Comparison of ENCODE assay signal across 11 mouse cellular contexts in genomic region chr12:113012443-113012842, GRCm38 (mm10). TPM values are rescaled to one million over a fixed set of nuclear protein-coding genes. Genes with fewer than 3 reads are reported as not detected.
DNase-seq lines count a peak whose midpoint lies in the region; ATAC-seq and TF ChIP-seq lines count a peak whose summit lies in the region.
"Had no signal": no experiment of that assay in that cellular context is flagged by ENCODE, and none has a peak within 500 bp of the region (broad histone marks: within the 10 kb centered on the region; RNA-seq: fewer than 3 reads in every experiment).

No protein-coding gene starts in this region.

- no peak overlapping the region for H3K4me3 ChIP-seq in heart, postnatal 0 days (ENCODE audit: low read depth, low read length)
- H3K4me3 ChIP-seq in MEL (ENCODE audit: control insufficient read depth in 1 of 2, insufficient read depth in 1 of 2, low read depth in 2 of 2, low read length in 2 of 2), result no peak overlapping the region
- no peak overlapping the region for H3K4me3 ChIP-seq in embryonic facial prominence, embryonic 12.5 days
- no peak overlapping the region for H3K4me3 ChIP-seq in intestine, embryonic 16.5 days (ENCODE audit: low read length)
- H3K4me3 ChIP-seq: neural tube, embryonic 12.5 days had no signal

- H3K9ac ChIP-seq in heart, postnatal 0 days (replicated peaks; ENCODE audit: low read depth, low read length), result no peak overlapping the region
- no peak overlapping the region for H3K9ac ChIP-seq in MEL (ENCODE audit: control insufficient read depth, low read depth, low read length, poor library complexity, severe bottlenecking)
- no peak overlapping the region for H3K9ac ChIP-seq in embryonic facial prominence, embryonic 12.5 days
- H3K9ac ChIP-seq in intestine, embryonic 16.5 days (ENCODE audit: low read depth, low read length), result peak overlapping the region; percentile 85; the same call in 1 of the 2 replicates
- H3K9ac ChIP-seq: neural tube, embryonic 12.5 days had no signal

- 82% methylated on average over 5 of the region's 5 CpGs for WGBS in heart, postnatal 0 days
- 89% methylated on average over 5 of the region's 5 CpGs for WGBS in embryonic facial prominence, embryonic 12.5 days
- WGBS in intestine, embryonic 16.5 days, result 88% methylated on average over 5 of the region's 5 CpGs

- no peaks in the 10 kb centered on the region for H3K36me3 ChIP-seq in heart, postnatal 0 days (replicated peaks; ENCODE audit: control insufficient read depth, insufficient read depth, low read length)
- peaks cover 0 to 22% of the 10 kb centered on the region in 2 experiments; a peak in 2 of 4 replicates for H3K36me3 ChIP-seq in MEL (ENCODE audit: control insufficient read depth in 1 of 2, insufficient read depth in 2 of 2, low read length in 2 of 2)
- H3K36me3 ChIP-seq in embryonic facial prominence, embryonic 12.5 days, result no peaks in the 10 kb centered on the region
- no peaks in the 10 kb centered on the region for H3K36me3 ChIP-seq in intestine, embryonic 16.5 days (ENCODE audit: control insufficient read depth, insufficient read depth, low read length)
- H3K36me3 ChIP-seq: neural tube, embryonic 12.5 days had no signal

- no peak overlapping the region for H3K4me2 ChIP-seq in heart, postnatal 0 days (ENCODE audit: low read depth, low read length)
- H3K4me2 ChIP-seq in embryonic facial prominence, embryonic 12.5 days (replicated peaks), result no peak overlapping the region
- no peak overlapping the region for H3K4me2 ChIP-seq in intestine, embryonic 16.5 days (ENCODE audit: low read depth, low read length)

- no peak for TF ChIP-seq POLR2A in MEL (IDR thresholded peaks at IDR 0.05; ENCODE audit: control insufficient read depth in 1 of 2, insufficient read depth in 1 of 2, low read depth in 1 of 2, low read length in 2 of 2, poor library complexity in 1 of 2)

- no peaks in the 10 kb centered on the region for H3K27me3 ChIP-seq in heart, postnatal 0 days (ENCODE audit: control insufficient read depth, insufficient read depth, low read length)
- H3K27me3 ChIP-seq in MEL (ENCODE audit: control insufficient read depth in 1 of 2, insufficient read depth in 2 of 2, low read length in 2 of 2), result no peaks in the 10 kb centered on the region
- H3K27me3 ChIP-seq in embryonic facial prominence, embryonic 12.5 days, result no peaks in the 10 kb centered on the region
- no peaks in the 10 kb centered on the region for H3K27me3 ChIP-seq in intestine, embryonic 16.5 days (replicated peaks; ENCODE audit: control insufficient read depth, insufficient read depth, low read length)
- H3K27me3 ChIP-seq: CH12.LX; neural tube, embryonic 12.5 days had no signal

- H3K27ac ChIP-seq in heart, postnatal 0 days (ENCODE audit: low read depth), result peak overlapping the region; percentile 79
- no peak overlapping the region for H3K27ac ChIP-seq in MEL (ENCODE audit: control insufficient read depth, low read depth, low read length)
- peak overlapping the region; percentile 90 for H3K27ac ChIP-seq in embryonic facial prominence, embryonic 12.5 days
- H3K27ac ChIP-seq in intestine, embryonic 16.5 days (ENCODE audit: low read length), result peak overlapping the region; percentile 94; the same call in 1 of the 2 replicates

- DNase-seq in heart, postnatal 0 days (ENCODE audit: low spot score), result no peak
- DNase-seq in heart, postnatal 4 days, result no peak
- peak; percentile 55 for DNase-seq in MEL (ENCODE audit: low read depth, low spot score)
- no peak for DNase-seq in ovary, postnatal 14 days (ENCODE audit: low spot score)
- DNase-seq in frontal cortex, adult 2 months (ENCODE audit: extremely low spot score in 1 of 2, low spot score in 1 of 2), result no peak
- DNase-seq: thymus, postnatal 14 days had no signal

- TF ChIP-seq RAD21 in MEL (IDR thresholded peaks at IDR 0.05; ENCODE audit: low read depth, low read length), result no peak

- peaks cover 18% of the 10 kb centered on the region for H3K4me1 ChIP-seq in heart, postnatal 0 days (ENCODE audit: control insufficient read depth, insufficient read depth)
- H3K4me1 ChIP-seq in MEL (ENCODE audit: control insufficient read depth in 1 of 2, insufficient read depth in 2 of 2, low read length in 2 of 2), result peaks cover 16 to 40% of the 10 kb centered on the region in 2 experiments
- peaks cover 28% of the 10 kb centered on the region for H3K4me1 ChIP-seq in embryonic facial prominence, embryonic 12.5 days
- peaks cover 35% of the 10 kb centered on the region for H3K4me1 ChIP-seq in intestine, embryonic 16.5 days (ENCODE audit: control insufficient read depth, insufficient read depth, low read length)

- no peaks in the 10 kb centered on the region for H3K9me3 ChIP-seq in heart, postnatal 0 days (replicated peaks; ENCODE audit: control insufficient read depth, low read length)
- no peaks in the 10 kb centered on the region for H3K9me3 ChIP-seq in MEL (replicated peaks; ENCODE audit: insufficient read depth, low read length)
- no peaks in the 10 kb centered on the region for H3K9me3 ChIP-seq in embryonic facial prominence, embryonic 12.5 days
- no peaks in the 10 kb centered on the region for H3K9me3 ChIP-seq in intestine, embryonic 16.5 days (ENCODE audit: control insufficient read depth, low read length)
- H3K9me3 ChIP-seq: neural tube, embryonic 12.5 days had no signal

- ATAC-seq in heart, postnatal 0 days (ENCODE audit: insufficient read depth, low read depth), result no peak
- ATAC-seq in embryonic facial prominence, embryonic 12.5 days (ENCODE audit: insufficient number of reproducible peaks, insufficient read depth, low FRiP score, low TSS enrichment), result no peak
- no peak for ATAC-seq in intestine, embryonic 16.5 days
- ATAC-seq in cerebellum, adult (ENCODE audit: insufficient number of reproducible peaks, low FRiP score, low TSS enrichment), result no peak

- TF ChIP-seq EP300 in heart, postnatal 0 days (IDR thresholded peaks at IDR 0.05; ENCODE audit: low read depth), result no peak
- no peak for TF ChIP-seq EP300 in MEL (IDR thresholded peaks at IDR 0.05; ENCODE audit: low read depth in 1 of 2, low read length in 2 of 2)

- H3K79me2 ChIP-seq in MEL (ENCODE audit: control insufficient read depth, insufficient read depth, low read length, poor library complexity), result peaks cover 23% of the 10 kb centered on the region

- TF ChIP-seq CTCF in heart, postnatal 0 days (IDR thresholded peaks at IDR 0.05; ENCODE audit: low read depth), result no peak
- TF ChIP-seq CTCF in MEL (IDR thresholded peaks at IDR 0.05 in 2 of 3, conservative IDR thresholded peaks at IDR 0.05 in 1 of 3; ENCODE audit: control insufficient read depth in 1 of 3, insufficient read depth in 1 of 3, low read depth in 2 of 3, low read length in 3 of 3, poor library complexity in 1 of 3, severe bottlenecking in 1 of 3), result no peak

TF ChIP-seq in MEL, 35 proteins besides CTCF, POLR2A, EP300 and RAD21 (continues in another document):
- TF ChIP-seq TCF12 (IDR thresholded peaks at IDR 0.05; ENCODE audit: low read depth, low read length) (no peak), CHD1 (IDR thresholded peaks at IDR 0.05; ENCODE audit: low read depth, low read length) (no peak), HCFC1 (IDR thresholded peaks at IDR 0.05; ENCODE audit: low read depth, low read length) (no peak), NRF1 (IDR thresholded peaks at IDR 0.05; ENCODE audit: insufficient read depth, low read depth, low read length, poor library complexity, severe bottlenecking) (no peak), E2F4 (IDR thresholded peaks at IDR 0.05; ENCODE audit: borderline replicate concordance, low read depth, low read length) (no peak), SMC3 (IDR thresholded peaks at IDR 0.05; ENCODE audit: low read depth, low read length) (no peak), GATA1 (IDR thresholded peaks at IDR 0.05; ENCODE audit: low read depth, low read length) (no peak), RCOR1 (IDR thresholded peaks at IDR 0.05; ENCODE audit: low read depth, low read length) (no peak), ELF1 (IDR thresholded peaks at IDR 0.05; ENCODE audit: low read depth, low read length) (peak; percentile 46; the same call in 1 of the 2 replicates)

RNA-seq across cellular contexts. Expression of gene Pacs2, which starts 1.9 kb away (rescaled TPM):
- total RNA-seq in heart, postnatal 0 days (2014; rRNA removed; ENCODE audit: low replicate concordance), result 20.4 and 38.5 TPM in 2 replicates
- 4.3 and 5.1 TPM in 2 replicates for polyA plus RNA-seq in heart, postnatal 0 days (2015; fragmentation: Nextera tagmentation; extraction: Ambion mirVana)
- 10 to 100 TPM; 31.8 to 33.4 TPM for total RNA-seq in heart, postnatal 4 days (2021)
- total RNA-seq in MEL (2012; rRNA removed), result 27.7 and 29.8 TPM in 2 replicates
- polyA plus RNA-seq in MEL (2012; ENCODE audit: insufficient read depth in 1 of 2, insufficient read length in 2 of 2, low read depth in 1 of 2, low replicate concordance in 2 of 2, missing spikeins in 1 of 2), result 10 to 100 TPM; 62.5 to 69.7 TPM
- polyA plus RNA-seq in embryonic facial prominence, embryonic 12.5 days (2016; fragmentation: Nextera tagmentation; extraction: Ambion mirVana), result 19.0 and 19.4 TPM in 2 replicates
- 7.3 and 9.8 TPM in 2 replicates for polyA plus RNA-seq in intestine, embryonic 16.5 days (2015; fragmentation: Nextera tagmentation; extraction: Ambion mirVana)
- 70.3 and 72.3 TPM in 2 replicates for polyA plus RNA-seq in frontal cortex, adult 2 months (2012; rRNA removed)

RNA-seq across cellular contexts. Expression of gene Brf1, which starts 11.9 kb away (rescaled TPM):
- 26.0 and 51.9 TPM in 2 replicates for total RNA-seq in heart, postnatal 0 days (2014; rRNA removed; ENCODE audit: low replicate concordance)
- 24.5 TPM in 2 replicates for polyA plus RNA-seq in heart, postnatal 0 days (2015; fragmentation: Nextera tagmentation; extraction: Ambion mirVana)
- 10 to 100 TPM; 38.3 to 40.8 TPM for total RNA-seq in heart, postnatal 4 days (2021)
- total RNA-seq in MEL (2012; rRNA removed), result 90.6 and 105 TPM in 2 replicates
- 100 to 1,000 TPM in 1 of 2 experiments, not detected in 1; 159 TPM for polyA plus RNA-seq in MEL (2012; ENCODE audit: insufficient read depth in 1 of 2, insufficient read length in 2 of 2, low read depth in 1 of 2, low replicate concordance in 2 of 2, missing spikeins in 1 of 2)
- 81.9 and 83.0 TPM in 2 replicates for polyA plus RNA-seq in embryonic facial prominence, embryonic 12.5 days (2016; fragmentation: Nextera tagmentation; extraction: Ambion mirVana)
- polyA plus RNA-seq in intestine, embryonic 16.5 days (2015; fragmentation: Nextera tagmentation; extraction: Ambion mirVana), result 36.5 and 41.6 TPM in 2 replicates
- 46.5 and 51.5 TPM in 2 replicates for polyA plus RNA-seq in frontal cortex, adult 2 months (2012; rRNA removed)

RNA-seq across cellular contexts. Expression of gene Btbd6, which starts 36.2 kb away (rescaled TPM):
- 62.7 and 70.2 TPM in 2 replicates for total RNA-seq in heart, postnatal 0 days (2014; rRNA removed; ENCODE audit: low replicate concordance)
- polyA plus RNA-seq in heart, postnatal 0 days (2015; fragmentation: Nextera tagmentation; extraction: Ambion mirVana), result 20.4 and 21.6 TPM in 2 replicates
- total RNA-seq in heart, postnatal 4 days (2021), result 10 to 100 TPM; 26.0 to 28.1 TPM
- total RNA-seq in MEL (2012; rRNA removed), result 0.88 and 1.8 TPM in 2 replicates
- polyA plus RNA-seq in MEL (2012; ENCODE audit: insufficient read depth in 1 of 2, insufficient read length in 2 of 2, low read depth in 1 of 2, low replicate concordance in 2 of 2, missing spikeins in 1 of 2), result 1 to 10 TPM in 1 of 2 experiments, not detected in 1; 3.0 TPM
- polyA plus RNA-seq in embryonic facial prominence, embryonic 12.5 days (2016; fragmentation: Nextera tagmentation; extraction: Ambion mirVana), result 25.6 and 27.4 TPM in 2 replicates
- polyA plus RNA-seq in intestine, embryonic 16.5 days (2015; fragmentation: Nextera tagmentation; extraction: Ambion mirVana), result 20.2 and 20.9 TPM in 2 replicates
- 70.7 and 75.5 TPM in 2 replicates for polyA plus RNA-seq in frontal cortex, adult 2 months (2012; rRNA removed)
